Mouse (Mus musculus): ENCODE data around the gene Grem2. TPM values are rescaled to one million over a fixed set of nuclear protein-coding genes. Genes with fewer than 3 reads are reported as not detected.

Grem2 gene
- total RNA-seq (2017): not detected in 2 replicates

- ATAC-seq (replicated peaks; ENCODE audit: low read depth, poor library complexity, severe bottlenecking): peak; percentile 45; the same call in 1 of the 2 replicates
Measured at GRCm38 (mm10) chr1:174921298-174921955, at the start of gene Grem2. Gene Grem2 (minus strand): TSS chr1:174921819.

- no peak for ATAC-seq (replicated peaks; ENCODE audit: low read depth, poor library complexity, severe bottlenecking)
Measured at GRCm38 (mm10) chr1:174959837-174960236, 38.2 kb upstream of the Grem2 start.

GRCm38 (mm10) chr1:174931003-174931619 lies 9.5 kb upstream of the Grem2 start:
- ATAC-seq (replicated peaks; ENCODE audit: low read depth, poor library complexity, severe bottlenecking): no peak

- no peak for ATAC-seq (replicated peaks; ENCODE audit: low read depth, poor library complexity, severe bottlenecking)
Measured at GRCm38 (mm10) chr1:174929459-174930181, 8.0 kb upstream of the Grem2 start.

- ATAC-seq (replicated peaks; ENCODE audit: low read depth, poor library complexity, severe bottlenecking): no peak
Measured at GRCm38 (mm10) chr1:174918949-174919348, 2.7 kb downstream of the Grem2 start.

GRCm38 (mm10) chr1:174918236-174918870 lies 3.3 kb downstream of the Grem2 start:
- ATAC-seq (replicated peaks; ENCODE audit: low read depth, poor library complexity, severe bottlenecking): no peak

- ATAC-seq (replicated peaks; ENCODE audit: low read depth, poor library complexity, severe bottlenecking): no peak
Measured at GRCm38 (mm10) chr1:174909834-174910233, 11.8 kb downstream of the Grem2 start.

- no peak for ATAC-seq (replicated peaks; ENCODE audit: low read depth, poor library complexity, severe bottlenecking)
Measured at GRCm38 (mm10) chr1:174908232-174908631, 13.4 kb downstream of the Grem2 start.

GRCm38 (mm10) chr1:174907637-174908036 lies 14.0 kb downstream of the Grem2 start:
- ATAC-seq (replicated peaks; ENCODE audit: low read depth, poor library complexity, severe bottlenecking): no peak

- ATAC-seq (replicated peaks; ENCODE audit: low read depth, poor library complexity, severe bottlenecking): no peak
Measured at GRCm38 (mm10) chr1:174902755-174903154, 18.9 kb downstream of the Grem2 start.

- no peak for ATAC-seq (replicated peaks; ENCODE audit: low read depth, poor library complexity, severe bottlenecking)
Measured at GRCm38 (mm10) chr1:174892471-174892870, 29.1 kb downstream of the Grem2 start.

- no peak for ATAC-seq (replicated peaks; ENCODE audit: low read depth, poor library complexity, severe bottlenecking)
Measured at GRCm38 (mm10) chr1:174888684-174889405, 32.8 kb downstream of the Grem2 start.

- ATAC-seq (replicated peaks; ENCODE audit: low read depth, poor library complexity, severe bottlenecking): no peak
Measured at GRCm38 (mm10) chr1:174888073-174888472, 33.5 kb downstream of the Grem2 start.

- ATAC-seq (replicated peaks; ENCODE audit: low read depth, poor library complexity, severe bottlenecking): no peak
Measured at GRCm38 (mm10) chr1:174882496-174882895, 39.1 kb downstream of the Grem2 start.

- no peak for ATAC-seq (replicated peaks; ENCODE audit: low read depth, poor library complexity, severe bottlenecking)
Measured at GRCm38 (mm10) chr1:174875173-174875572, 46.4 kb downstream of the Grem2 start.

- ATAC-seq (replicated peaks; ENCODE audit: low read depth, poor library complexity, severe bottlenecking): no peak
Measured at GRCm38 (mm10) chr1:174860407-174861118, 61.1 kb downstream of the Grem2 start.

- ATAC-seq (replicated peaks; ENCODE audit: low read depth, poor library complexity, severe bottlenecking): no peak
Measured at GRCm38 (mm10) chr1:174856188-174856587, 65.4 kb downstream of the Grem2 start.

GRCm38 (mm10) chr1:174844786-174845185 lies 76.8 kb downstream of the Grem2 start:
- ATAC-seq (replicated peaks; ENCODE audit: low read depth, poor library complexity, severe bottlenecking): no peak

GRCm38 (mm10) chr1:174836861-174837260 lies 84.8 kb downstream of the Grem2 start:
- ATAC-seq (replicated peaks; ENCODE audit: low read depth, poor library complexity, severe bottlenecking): no peak
